Mouse (Mus musculus): ENCODE results near the gene Hdhd5.

The Hdhd5 gene

DNA sequence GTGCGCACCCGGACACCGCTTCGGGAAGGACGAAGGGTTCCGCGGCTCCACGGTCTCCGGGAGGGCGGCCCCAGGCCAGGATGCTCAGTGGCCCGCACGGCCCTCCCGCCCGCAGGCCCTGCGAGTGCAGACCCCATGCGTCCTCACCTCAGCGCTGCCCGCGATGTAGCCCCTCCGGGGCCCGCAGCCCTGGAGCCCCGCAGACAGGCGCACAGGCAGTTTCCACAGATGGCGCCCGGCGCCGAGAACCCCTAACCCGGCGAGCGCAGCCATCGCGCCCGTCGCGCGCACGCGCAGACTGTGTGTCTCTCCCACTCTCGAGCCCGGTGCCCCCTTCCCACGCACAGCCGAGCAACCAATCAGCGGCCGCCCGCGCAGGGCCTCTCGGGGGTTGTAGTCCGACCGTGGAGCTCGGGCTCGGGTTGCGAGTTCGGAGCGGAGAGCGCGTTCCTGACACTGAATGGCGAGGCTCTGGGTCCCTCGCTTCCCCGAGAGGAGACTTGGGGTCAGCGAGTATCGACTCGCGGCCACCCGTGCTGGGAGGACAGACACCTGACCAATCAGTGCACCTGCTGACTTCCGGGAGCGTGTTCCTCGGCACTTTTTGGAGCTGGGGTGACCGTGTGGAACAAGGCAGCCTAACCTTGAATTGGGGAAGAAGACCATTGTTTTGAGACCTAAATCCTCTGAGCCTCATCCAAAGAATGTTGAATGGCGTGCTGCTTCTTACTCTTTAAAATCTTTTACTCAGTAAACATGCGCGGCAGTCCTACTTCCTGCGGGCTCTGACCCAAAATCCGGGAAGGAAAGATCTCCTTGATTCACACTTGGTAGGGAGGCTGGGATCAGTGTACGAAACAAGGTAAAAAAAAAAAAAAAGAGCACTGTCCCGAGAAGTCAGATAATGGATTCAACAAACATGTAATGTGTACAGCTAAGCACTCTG is at the start of gene Hdhd5:
Gene Hdhd5, minus strand, starts transcription at position 300 of the 946 bp plus-strand sequence.
- DNase-seq, result peak; percentile 95

DNA sequence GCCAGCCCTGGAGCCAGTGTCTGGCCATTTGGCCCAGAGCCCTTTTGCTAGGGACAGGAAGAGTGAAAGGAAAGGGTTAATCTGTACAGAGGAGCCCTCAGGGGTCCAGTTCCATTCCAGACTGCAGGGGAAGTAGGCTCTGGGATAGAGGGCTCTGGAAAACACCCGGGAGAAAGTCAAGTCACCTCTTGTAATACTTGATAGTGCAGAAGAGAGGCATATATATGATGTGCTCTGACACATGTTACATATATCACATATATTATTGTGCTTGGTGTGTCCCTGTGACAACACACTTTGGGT is 49.5 kb upstream of the Hdhd5 start:
- DNase-seq, result no peak

GRCm38 (mm10) chr6:120579831-120580712 is 49.0 kb upstream of the Hdhd5 start:
- DNase-seq, result peak; percentile 58

- peak; percentile 18 for DNase-seq
Measured at GRCm38 (mm10) chr6:120579110-120579830, 48.2 kb upstream of the Hdhd5 start.

DNA sequence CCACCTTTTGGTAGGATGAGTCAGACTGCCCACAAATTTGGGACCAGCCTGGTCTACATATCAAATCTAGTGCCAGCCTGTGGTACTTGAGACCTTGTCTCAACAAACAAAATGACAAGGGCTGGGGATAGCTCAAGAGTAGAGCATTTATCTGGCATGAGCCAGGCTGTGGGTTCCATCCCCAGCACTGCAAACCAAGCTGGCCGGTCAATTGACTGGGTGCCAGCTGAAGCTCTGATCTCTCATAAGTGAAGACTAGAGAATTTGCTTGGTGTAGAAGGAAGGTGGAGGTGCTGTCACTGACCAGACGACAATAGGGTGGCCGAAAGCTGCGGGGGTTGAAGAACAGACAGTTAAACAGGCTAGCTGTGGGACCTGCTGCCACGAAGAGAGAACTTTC is 47.4 kb upstream of the Hdhd5 start:
- DNase-seq, result no peak

DNA sequence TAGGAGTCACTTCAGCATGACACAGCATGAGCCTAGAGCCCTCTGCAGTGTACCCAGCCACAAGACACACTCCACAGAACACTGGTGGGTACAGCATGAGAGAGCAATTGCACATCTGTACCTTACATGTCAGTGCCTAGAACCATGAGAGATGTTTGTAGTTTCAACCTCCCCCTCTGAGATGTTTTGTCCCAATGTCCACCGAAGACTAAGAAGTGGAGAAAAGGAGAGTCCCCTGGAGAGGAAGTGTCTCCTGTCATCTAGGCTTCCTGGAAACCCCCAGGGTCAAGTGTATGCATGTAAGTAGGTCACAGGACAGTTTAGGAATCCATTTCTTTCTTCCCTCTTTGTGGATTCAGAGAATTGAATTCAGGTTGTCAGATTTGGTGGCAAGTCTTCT is 41.3 kb upstream of the Hdhd5 start:
- DNase-seq, result no peak

DNA sequence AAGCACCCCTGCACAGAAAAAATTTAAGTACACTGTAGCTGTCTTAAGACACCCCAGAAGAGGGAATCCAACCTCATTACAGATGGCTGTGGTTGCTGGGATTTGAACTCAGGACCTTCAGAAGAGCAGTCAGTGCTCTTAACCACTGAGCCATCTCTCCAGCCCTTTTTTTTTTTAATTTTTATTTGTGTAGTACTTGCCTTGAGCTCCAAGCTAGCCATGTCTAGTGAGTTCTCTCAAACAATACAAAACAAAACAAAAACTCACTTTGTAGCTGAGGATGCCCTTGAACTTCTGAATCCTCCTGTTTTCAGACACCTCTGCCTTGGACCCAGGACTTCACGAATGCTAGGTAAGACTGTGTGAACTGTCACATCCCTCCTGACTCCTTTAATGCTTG is 37.1 kb upstream of the Hdhd5 start:
- no peak for DNase-seq

DNA sequence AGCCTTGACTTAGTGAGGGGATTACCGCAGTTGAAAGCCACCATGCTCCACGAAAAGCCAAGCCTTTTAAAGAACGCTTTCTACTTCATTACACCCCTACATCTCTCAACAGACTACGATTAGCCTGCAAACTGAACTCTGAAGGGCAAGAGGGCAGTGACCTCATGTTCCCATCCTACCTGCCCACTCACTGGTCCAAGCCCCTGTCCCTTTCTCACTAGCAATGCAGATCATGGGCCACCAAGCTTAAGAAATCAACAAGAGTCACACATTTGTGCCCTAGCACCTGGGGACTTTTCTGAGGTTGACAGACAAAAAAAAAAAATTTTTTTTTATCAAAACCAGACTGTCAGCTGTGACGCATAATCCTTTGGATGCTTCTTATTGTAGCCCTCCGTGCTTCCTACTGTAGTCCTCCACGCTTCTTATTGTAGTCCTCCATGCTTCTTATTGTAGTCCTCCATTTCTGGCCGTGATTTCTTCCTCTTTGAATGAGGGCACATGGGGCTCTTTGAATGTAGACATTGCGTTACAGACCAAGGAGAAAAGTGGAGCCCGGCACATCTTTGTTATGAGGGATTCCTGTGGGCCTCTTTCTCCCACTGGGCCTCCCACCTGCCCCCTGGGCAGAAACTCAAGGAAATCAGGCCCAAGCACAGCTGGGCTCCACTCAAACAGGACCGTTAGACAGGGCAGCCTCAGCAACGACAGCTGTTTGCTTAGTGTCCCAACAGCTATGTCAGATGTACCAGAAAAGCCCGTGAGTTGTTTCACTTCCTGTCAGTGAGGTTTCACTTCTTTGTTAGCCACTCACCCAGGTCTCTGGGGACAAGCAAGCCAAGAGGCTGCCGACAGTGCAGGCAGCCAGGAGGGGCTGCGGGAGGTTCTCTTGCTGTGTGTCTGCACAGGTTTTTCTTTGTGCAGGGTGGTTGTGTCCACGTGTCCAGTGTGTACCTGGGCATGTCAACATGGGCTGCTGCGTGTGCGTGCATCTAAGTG is 36.1 kb upstream of the Hdhd5 start:
- peak; percentile 30 for DNase-seq

- DNase-seq, result no peak
Measured at GRCm38 (mm10) chr6:120556641-120557040, 25.5 kb upstream of the Hdhd5 start.

DNA sequence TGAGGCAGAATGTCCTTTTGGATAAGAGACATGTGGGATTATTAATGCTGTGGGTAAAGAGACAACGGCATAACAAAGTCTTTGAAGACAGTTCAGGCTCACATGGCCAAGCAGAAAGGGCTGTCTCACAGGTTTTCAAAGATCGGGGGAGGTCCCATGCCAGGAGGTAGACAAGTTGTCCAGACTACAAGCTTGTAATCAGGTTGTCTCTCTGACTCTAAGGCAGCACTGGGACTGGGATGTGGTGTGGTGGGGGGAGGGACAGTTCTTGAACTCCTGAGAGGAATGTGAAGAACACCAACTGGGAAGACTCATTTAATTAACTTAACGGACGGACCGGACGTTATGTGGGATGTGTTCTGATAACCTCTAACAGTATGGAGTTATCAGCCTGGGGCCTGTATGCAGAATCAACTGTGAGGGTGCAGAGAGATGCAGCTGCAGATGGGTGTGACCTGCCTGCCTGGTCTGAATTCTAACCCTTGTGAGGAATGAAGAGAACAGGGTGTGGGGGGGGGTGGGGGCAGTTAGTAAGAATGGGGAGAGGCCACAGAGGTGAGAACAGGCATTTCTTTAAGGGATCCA is 25.0 kb upstream of the Hdhd5 start:
- DNase-seq, result no peak

- DNase-seq, result no peak
Measured at GRCm38 (mm10) chr6:120555152-120555551, 24.0 kb upstream of the Hdhd5 start.

DNA sequence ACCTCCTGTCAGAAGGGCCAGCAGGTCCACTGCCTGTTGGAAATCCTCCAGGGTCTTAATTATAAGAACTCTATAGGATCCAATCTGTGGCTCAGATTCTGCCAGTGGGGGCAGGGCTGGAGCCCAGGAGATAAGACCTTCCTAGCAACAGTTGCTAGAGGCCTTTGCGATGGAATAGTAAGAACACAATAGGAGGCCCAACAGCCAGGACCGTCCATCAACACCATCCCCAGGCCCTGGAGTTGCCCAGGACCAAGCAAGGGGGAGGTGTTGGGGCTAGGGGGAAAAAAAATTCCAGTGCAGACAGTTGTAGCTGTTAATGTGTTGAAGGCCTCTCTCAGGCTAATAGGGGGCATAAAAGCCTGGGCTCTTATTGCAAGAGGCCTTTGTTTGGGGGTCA is 19.1 kb upstream of the Hdhd5 start:
- no peak for DNase-seq

DNA sequence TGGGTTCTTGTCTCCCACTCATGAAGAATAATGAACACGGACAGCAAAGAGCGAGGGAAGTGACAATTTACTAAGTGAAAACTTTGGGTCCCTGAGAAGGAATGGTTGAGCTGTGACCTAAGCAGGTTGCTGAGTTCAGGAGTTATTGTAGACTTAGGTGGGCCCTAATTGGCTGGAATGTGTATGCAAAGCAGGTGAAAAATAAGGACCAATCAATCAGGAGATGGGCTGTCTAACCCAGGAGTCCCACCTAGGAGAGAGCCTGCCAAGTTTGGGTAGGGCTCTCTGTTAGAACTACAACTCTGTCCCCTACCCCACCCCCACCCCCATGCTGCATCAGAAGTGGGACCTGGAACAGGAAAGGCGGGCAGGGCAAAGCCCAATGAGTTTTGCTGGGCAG is 17.5 kb upstream of the Hdhd5 start:
- no peak for DNase-seq

DNA sequence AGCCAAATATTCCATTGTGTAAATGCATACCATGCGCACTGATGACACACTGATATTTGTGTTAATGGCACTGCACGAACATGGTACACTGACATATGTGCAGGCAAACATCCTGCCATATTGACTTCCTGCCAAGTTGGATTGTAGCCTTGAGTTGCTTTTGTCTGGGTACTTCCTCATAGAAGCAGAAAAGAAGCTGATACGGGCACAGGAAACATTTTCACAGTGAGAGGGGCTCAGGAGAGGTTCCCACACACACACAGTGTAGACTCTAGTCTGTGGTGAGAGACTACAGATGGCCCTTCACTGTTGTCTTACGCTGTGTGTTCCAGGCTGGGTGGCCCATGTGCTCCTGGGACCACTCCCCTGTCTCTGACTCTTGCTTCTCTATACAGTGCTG is 15.9 kb upstream of the Hdhd5 start:
- no peak for DNase-seq

GRCm38 (mm10) chr6:120546292-120546691 is 15.2 kb upstream of the Hdhd5 start:
- DNase-seq, result no peak

GRCm38 (mm10) chr6:120542061-120542460 is 10.9 kb upstream of the Hdhd5 start:
- DNase-seq, result no peak

DNA sequence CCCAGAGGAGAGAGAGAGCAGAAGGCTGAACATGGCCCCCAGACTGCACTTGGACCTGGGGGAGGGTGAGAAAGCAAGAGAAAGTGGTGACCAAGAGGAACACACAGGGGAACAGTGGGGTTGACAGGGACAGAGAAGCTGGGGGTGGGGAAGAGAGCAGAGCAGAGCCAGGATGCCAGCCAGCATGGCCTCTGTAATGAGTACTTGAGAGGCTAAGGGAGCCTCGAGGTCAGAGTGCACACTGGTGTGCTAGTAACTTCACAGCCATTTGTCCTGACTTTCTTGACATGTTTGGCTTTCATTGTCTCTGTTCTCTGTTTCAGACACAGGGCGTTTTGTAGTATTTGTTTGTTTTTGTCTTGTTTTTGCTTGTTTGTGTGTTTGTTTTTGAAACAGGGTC is 10.3 kb upstream of the Hdhd5 start:
- no peak for DNase-seq

GRCm38 (mm10) chr6:120539781-120540231 is 8.7 kb upstream of the Hdhd5 start:
- peak; percentile 27 for DNase-seq

DNA sequence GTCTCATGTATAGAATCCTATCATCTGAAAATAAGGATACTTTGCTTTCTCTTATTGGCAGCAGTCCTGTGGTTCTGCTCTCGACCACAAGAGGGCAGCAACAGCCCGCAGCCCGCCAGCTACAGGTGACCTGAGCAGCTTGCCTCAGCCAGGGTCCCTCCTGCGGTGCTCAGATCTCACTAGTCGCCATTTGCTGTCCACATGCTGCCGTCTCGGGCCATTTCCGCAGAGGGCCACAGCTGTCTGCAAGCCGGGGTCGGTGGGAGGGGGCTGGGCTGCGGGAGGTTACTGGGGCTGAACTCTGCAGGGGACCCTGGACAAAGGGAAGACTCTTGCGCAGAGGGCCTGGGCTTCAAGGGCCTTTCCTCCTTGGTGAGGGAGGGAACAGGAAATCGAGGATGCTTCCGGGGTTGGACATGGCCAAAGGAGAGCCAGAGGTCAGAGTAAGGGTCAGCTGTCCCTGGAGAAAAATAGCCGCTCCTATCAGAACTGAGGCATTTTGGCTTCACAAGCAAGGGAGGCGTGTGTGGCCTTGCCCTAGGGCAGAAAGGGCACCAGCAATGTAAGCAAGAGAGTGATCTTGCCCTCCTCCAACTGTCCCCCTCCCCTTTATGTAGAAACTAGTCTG is 8.1 kb upstream of the Hdhd5 start:
- peak; percentile 70 for DNase-seq

DNA sequence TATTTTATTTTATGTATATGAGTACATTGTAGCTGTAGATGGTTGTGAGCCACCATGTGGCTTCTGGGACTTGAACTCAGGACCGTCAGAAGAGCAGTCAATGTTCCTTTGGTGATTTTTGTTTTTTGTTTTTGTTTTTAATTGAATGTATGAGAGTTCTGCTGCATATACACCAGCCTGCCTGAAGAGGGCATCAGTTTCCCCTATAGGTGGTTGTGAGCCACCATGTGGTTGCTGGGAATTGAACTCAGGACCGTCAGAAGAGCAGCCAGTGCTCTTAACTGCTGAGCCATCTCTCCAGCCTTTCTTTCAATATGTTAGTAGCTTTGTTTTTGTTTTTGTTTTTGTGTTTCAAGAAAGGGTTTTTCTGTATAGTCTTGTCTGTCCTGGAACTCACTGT is 5.2 kb upstream of the Hdhd5 start:
- DNase-seq, result no peak

DNA sequence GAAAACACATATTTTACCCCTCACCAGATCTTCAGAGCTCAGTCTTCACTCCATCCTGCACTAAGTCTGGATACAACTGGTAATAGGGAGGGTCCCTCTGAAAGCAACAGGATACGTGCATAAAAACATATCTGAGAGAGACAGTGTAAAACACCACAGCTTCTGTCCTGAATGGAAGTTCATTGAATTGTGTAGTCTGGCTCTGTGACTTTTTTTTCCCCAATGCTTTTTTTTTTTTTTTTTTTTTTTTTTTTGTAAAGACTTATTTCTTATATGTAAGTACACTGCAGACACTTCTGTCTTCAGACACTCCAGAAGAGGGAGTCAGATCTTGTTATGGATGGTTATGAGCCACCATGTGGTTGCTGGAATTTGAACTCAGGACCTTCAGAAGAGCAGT is 1.5 kb upstream of the Hdhd5 start:
- DNase-seq, result no peak
